Mouse (Mus musculus): ENCODE data around the gene Ap4b1.

- TF ChIP-seq POLR2A (IDR thresholded peaks at IDR 0.05; ENCODE audit: extremely low read depth, insufficient read depth, low read length) (no peak), CTCF (IDR thresholded peaks at IDR 0.05; ENCODE audit: extremely low read depth, insufficient read depth, low read length) (no peak)
These were observed 35.8 kb upstream of the Ap4b1 start for GRCm38 (mm10) chr3:103773508-103773907.

Data from cortical plate, adult 2 months (tissue).